Mouse (Mus musculus): ENCODE data around the gene Hus1b. TPM values are rescaled to one million over a fixed set of nuclear protein-coding genes. Genes with fewer than 3 reads are reported as not detected.

Gene Hus1b
- polyA plus RNA-seq, 1 experiment from 2014 or later, result 0.14 TPM

- ATAC-seq (ENCODE audit: insufficient number of reproducible peaks, insufficient read depth, low FRiP score, low TSS enrichment), result no peak
- Histone ChIP-seq H3K4me2 (replicated peaks) (no peak overlapping the region), H3K27me3 (no peaks in the 10 kb centered on the region), H3K9me3 (no peaks in the 10 kb centered on the region), H3K9ac (no peak overlapping the region), H3K27ac (0 out of 2 replicates have a peak overlapping the region, but pooled peaks have one; percentile 36), H3K36me3 (no peaks in the 10 kb centered on the region), H3K4me1 (no peaks in the 10 kb centered on the region; the same call in 1 of the 2 replicates), H3K4me3 (no peak overlapping the region)
- 47% methylated on average over 8 of the region's 8 CpGs for WGBS
Measured at GRCm38 (mm10) chr13:30976536-30977084, 29.1 kb upstream of the Hus1b start.

DNA sequence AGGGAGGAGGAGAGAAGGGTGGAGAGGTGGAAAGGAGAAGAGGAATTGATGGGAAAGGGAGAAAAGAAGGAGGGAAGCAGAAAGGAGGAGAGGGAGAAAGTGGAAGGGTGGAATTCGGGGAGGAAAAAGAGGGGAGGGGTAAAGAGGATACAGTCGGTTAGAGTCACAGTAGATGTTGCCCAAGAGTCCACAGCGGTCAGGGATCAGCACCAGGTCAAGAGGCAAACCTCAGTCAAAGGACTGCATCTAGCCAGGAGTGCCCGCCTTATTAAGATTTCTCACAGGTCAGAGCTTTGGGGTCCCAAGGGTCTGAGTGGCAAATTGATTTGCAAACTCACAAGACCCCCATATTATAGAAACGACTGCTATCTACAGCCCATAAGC, 26.7 kb upstream of the Hus1b start:
- H3K4me3 ChIP-seq, result peak overlapping the region; percentile 90
- 0 out of 2 replicates have a peak, but pooled peaks have one; percentile 54 for ATAC-seq (ENCODE audit: insufficient number of reproducible peaks, insufficient read depth, low FRiP score, low TSS enrichment)
- no peaks in the 10 kb centered on the region for H3K9me3 ChIP-seq
- no peaks in the 10 kb centered on the region for H3K36me3 ChIP-seq
- 16% methylated on average over 5 of the region's 5 CpGs for WGBS
- peak overlapping the region; percentile 87; the same call in 1 of the 2 replicates for H3K27ac ChIP-seq
- peak overlapping the region; percentile 80 for H3K9ac ChIP-seq
- peak overlapping the region; percentile 67 for H3K4me2 ChIP-seq (replicated peaks)
- no peaks in the 10 kb centered on the region for H3K27me3 ChIP-seq
- peaks cover 3% of the 10 kb centered on the region; the same call in 1 of the 2 replicates for H3K4me1 ChIP-seq

DNA sequence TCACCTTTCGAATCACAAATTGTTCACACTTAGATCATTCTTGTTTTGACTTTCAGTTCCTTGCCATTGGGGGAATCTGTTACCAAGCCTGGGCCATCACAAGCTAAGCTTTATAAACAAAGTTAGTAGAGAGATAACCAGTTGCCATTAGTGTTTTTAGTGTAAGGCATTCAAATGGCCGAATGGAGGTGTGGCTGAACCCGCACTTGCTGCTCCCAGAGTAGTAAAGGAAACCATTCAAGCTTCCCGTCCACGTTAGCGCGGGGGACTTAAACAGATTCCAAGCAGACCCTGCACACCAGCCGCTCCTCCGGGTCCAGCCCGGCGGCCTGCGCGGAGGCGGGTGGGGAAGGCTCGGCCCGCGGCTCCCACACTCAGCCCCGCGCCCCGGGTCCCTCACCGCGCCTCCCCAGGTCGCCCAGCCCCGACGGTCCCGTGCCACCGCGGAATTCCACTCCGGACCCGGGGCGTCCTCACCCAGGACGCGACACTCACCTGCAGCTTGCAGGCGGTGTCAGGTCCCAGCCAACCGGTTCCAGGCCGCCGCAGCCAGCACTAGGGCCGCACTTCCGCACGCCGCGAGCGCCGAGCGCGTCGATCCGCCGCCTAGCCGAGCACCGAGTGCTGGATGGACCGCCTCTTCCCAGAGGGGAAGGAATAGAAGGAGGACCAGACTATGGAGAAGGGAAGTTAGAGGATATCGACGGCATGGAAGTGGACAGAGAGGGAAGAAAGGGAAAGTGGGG, 26.1 kb upstream of the Hus1b start, which contains the start of the genes Exoc2 and Gm5447:
TSS of gene Exoc2 (minus strand) at position 593 of the 746 bp plus-strand sequence.
TSS of gene Gm5447 (plus strand) at position 704 of the 746 bp plus-strand sequence.
- Histone ChIP-seq H3K4me2 (replicated peaks) (peak within 1 kb of the TSS; percentile 67), H3K36me3 (no peaks in the 10 kb centered on the region), H3K4me3 (peak within 1 kb of the TSS; percentile 90), H3K9ac (peak within 1 kb of the TSS; percentile 80), H3K9me3 (no peaks in the 10 kb centered on the region), H3K4me1 (peaks cover 5% of the 10 kb centered on the region; the same call in 1 of the 2 replicates), H3K27me3 (no peaks in the 10 kb centered on the region), H3K27ac (peak within 1 kb of the TSS; percentile 87)
- peak; percentile 94 for ATAC-seq (ENCODE audit: insufficient number of reproducible peaks, insufficient read depth, low FRiP score, low TSS enrichment)
- WGBS, result under 1% methylated on average over 54 of the region's 54 CpGs

DNA sequence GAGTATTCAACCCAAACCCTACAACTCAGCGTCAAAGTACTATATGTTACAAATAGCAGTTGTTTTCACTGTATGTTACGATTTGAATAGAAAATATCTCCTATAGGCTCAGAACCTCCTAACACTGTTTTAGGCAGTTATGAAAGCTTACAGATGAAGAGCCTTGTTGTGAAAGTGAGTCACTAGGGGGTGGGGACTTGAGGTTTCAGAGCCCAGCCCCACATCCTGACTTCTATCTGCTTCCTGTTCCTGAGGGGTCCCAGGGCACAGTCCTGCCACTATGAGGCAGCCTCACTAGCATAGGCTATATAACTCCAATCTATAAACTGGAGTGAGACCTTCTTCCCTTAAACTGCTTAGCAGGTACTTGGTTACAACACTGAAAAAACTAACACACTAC, 24.5 kb upstream of the Hus1b start:
- no peak for ATAC-seq (ENCODE audit: insufficient number of reproducible peaks, insufficient read depth, low FRiP score, low TSS enrichment)
- Histone ChIP-seq H3K4me2 (replicated peaks) (no peak overlapping the region), H3K36me3 (no peaks in the 10 kb centered on the region), H3K4me3 (no peak overlapping the region), H3K27ac (no peak overlapping the region), H3K4me1 (peaks cover 8% of the 10 kb centered on the region), H3K27me3 (no peaks in the 10 kb centered on the region), H3K9me3 (no peaks in the 10 kb centered on the region), H3K9ac (no peak overlapping the region)
- WGBS, result 88% methylated on average over 2 of the region's 2 CpGs

DNA sequence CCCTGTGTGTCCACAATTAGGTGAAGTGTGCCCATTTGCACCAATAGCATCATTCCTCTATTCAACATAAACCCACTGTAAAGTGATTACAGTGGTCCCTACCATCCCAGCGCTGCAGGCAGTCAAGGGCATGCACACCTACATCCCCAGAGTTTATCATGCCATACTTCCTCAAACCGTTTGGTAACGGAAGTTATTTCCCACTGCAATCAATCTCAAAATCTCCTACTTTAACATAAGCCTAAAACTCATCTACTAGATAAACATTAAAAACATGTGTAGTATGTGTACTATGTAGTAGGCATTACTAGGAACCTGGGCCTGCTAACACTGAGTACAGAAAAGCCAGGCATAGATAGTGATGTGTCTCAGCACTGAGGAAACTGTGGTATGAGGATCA, 23.5 kb upstream of the Hus1b start:
- Histone ChIP-seq H3K9me3 (no peaks in the 10 kb centered on the region), H3K27ac (no peak overlapping the region), H3K4me2 (replicated peaks) (no peak overlapping the region), H3K36me3 (no peaks in the 10 kb centered on the region), H3K4me1 (peaks cover 17% of the 10 kb centered on the region), H3K27me3 (no peaks in the 10 kb centered on the region), H3K9ac (no peak overlapping the region), H3K4me3 (no peak overlapping the region)
- no peak for ATAC-seq (ENCODE audit: insufficient number of reproducible peaks, insufficient read depth, low FRiP score, low TSS enrichment)
- WGBS, result 84% methylated on average over 3 of the region's 3 CpGs

- no peak overlapping the region for H3K27ac ChIP-seq
- no peaks in the 10 kb centered on the region for H3K36me3 ChIP-seq
- peaks cover 20% of the 10 kb centered on the region for H3K4me1 ChIP-seq
- WGBS, result 63% methylated on average over 4 of the region's 4 CpGs
- no peaks in the 10 kb centered on the region for H3K9me3 ChIP-seq
- H3K27me3 ChIP-seq, result no peaks in the 10 kb centered on the region
- H3K9ac ChIP-seq, result no peak overlapping the region
- ATAC-seq (ENCODE audit: insufficient number of reproducible peaks, insufficient read depth, low FRiP score, low TSS enrichment), result no peak
- H3K4me2 ChIP-seq (replicated peaks), result no peak overlapping the region
- H3K4me3 ChIP-seq, result no peak overlapping the region
Measured at GRCm38 (mm10) chr13:30968311-30968710, 20.8 kb upstream of the Hus1b start.

DNA sequence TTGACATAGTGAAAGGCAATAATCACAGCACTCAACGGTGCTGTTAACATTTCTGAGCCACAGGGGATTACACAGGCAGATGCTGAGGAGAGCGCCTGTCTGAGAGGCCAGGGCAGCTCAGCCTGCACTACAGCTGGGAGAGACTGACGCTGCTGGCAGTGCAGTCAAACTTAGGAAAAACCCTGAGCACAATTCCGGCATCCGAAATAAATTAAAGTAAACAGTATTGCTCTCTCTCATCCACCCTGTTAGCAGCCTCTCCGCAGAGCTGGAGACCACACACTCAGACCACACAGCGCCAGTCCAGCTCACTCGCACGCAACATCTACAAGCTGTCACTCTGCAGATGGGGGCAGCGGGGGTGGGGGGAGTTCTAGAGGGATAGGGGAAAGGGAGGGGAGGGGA, 18.9 kb upstream of the Hus1b start:
- WGBS, result 2% methylated on average over 10 of the region's 10 CpGs
- no peak overlapping the region for H3K9ac ChIP-seq
- H3K27ac ChIP-seq, result 0 out of 2 replicates have a peak overlapping the region, but pooled peaks have one; percentile 17

GRCm38 (mm10) chr13:30961932-30962331, 14.4 kb upstream of the Hus1b start:
- peaks cover 10% of the 10 kb centered on the region; the same call in 1 of the 2 replicates for H3K4me1 ChIP-seq
- no peak for ATAC-seq (ENCODE audit: insufficient number of reproducible peaks, insufficient read depth, low FRiP score, low TSS enrichment)
- WGBS, result 55% methylated on average over 2 of the region's 2 CpGs

More for the DNA sequence above, 18.9 kb upstream of the Hus1b start:
- H3K4me3 ChIP-seq, result no peak overlapping the region
- H3K9me3 ChIP-seq, result no peaks in the 10 kb centered on the region
- ATAC-seq (ENCODE audit: insufficient number of reproducible peaks, insufficient read depth, low FRiP score, low TSS enrichment), result peak; percentile 86
- H3K4me1 ChIP-seq, result peaks cover 20% of the 10 kb centered on the region
- H3K4me2 ChIP-seq (replicated peaks), result peak overlapping the region; percentile 42
- no peaks in the 10 kb centered on the region for H3K36me3 ChIP-seq
- H3K27me3 ChIP-seq, result no peaks in the 10 kb centered on the region

GRCm38 (mm10) chr13:30960714-30961113, 13.2 kb upstream of the Hus1b start:
- 86% methylated on average over 2 of the region's 2 CpGs for WGBS

More at GRCm38 (mm10) chr13:30961932-30962331, 14.4 kb upstream of the Hus1b start:
- no peaks in the 10 kb centered on the region for H3K9me3 ChIP-seq
- no peak overlapping the region for H3K4me3 ChIP-seq
- 0 out of 2 replicates have a peak, but pooled peaks cover 3% of the 10 kb centered on the region for H3K36me3 ChIP-seq
- H3K9ac ChIP-seq, result no peak overlapping the region
- H3K27ac ChIP-seq, result no peak overlapping the region
- H3K4me2 ChIP-seq (replicated peaks), result no peak overlapping the region
- no peaks in the 10 kb centered on the region for H3K27me3 ChIP-seq

DNA sequence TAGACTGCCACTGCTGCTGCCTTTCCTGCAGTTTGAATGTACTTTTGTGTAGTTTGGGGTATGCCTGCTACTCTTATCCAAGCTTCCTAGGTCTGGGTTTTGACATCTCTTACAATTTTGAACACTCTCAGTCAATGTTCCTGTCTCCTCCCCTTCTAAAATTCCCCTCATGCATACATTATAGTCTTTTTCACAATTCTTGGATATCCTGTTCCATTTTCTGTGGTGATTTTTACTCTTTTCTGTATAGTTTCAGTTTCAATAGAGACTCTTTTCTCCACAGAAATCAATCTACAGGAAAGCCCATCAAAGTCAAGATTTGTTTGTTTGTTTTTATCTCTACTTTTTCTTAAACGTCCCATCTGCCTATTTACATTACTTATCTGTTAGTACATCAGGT, 6.0 kb upstream of the Hus1b start:
- Histone ChIP-seq H3K9me3 (no peaks in the 10 kb centered on the region), H3K4me1 (no peaks in the 10 kb centered on the region), H3K9ac (no peak overlapping the region), H3K27me3 (no peaks in the 10 kb centered on the region), H3K4me3 (no peak overlapping the region), H3K27ac (no peak overlapping the region), H3K36me3 (no peaks in the 10 kb centered on the region), H3K4me2 (replicated peaks) (no peak overlapping the region)
- WGBS, result 67% methylated on average over 1 of the region's 1 CpGs
- ATAC-seq (ENCODE audit: insufficient number of reproducible peaks, insufficient read depth, low FRiP score, low TSS enrichment), result no peak

More at GRCm38 (mm10) chr13:30960714-30961113, 13.2 kb upstream of the Hus1b start:
- no peak overlapping the region for H3K4me3 ChIP-seq
- H3K9ac ChIP-seq, result no peak overlapping the region
- H3K27ac ChIP-seq, result no peak overlapping the region
- 0 out of 2 replicates have a peak, but pooled peaks cover 2% of the 10 kb centered on the region for H3K4me1 ChIP-seq
- H3K36me3 ChIP-seq, result 0 out of 2 replicates have a peak, but pooled peaks cover 3% of the 10 kb centered on the region
- H3K9me3 ChIP-seq, result no peaks in the 10 kb centered on the region
- H3K4me2 ChIP-seq (replicated peaks), result no peak overlapping the region
- ATAC-seq (ENCODE audit: insufficient number of reproducible peaks, insufficient read depth, low FRiP score, low TSS enrichment), result no peak
- no peaks in the 10 kb centered on the region for H3K27me3 ChIP-seq

- WGBS, result 86% methylated on average over 2 of the region's 2 CpGs
- H3K4me1 ChIP-seq, result no peaks in the 10 kb centered on the region
- 0 out of 2 replicates have a peak, but pooled peaks cover 4% of the 10 kb centered on the region for H3K36me3 ChIP-seq
- H3K27me3 ChIP-seq, result no peaks in the 10 kb centered on the region
- H3K4me2 ChIP-seq (replicated peaks), result no peak overlapping the region
- no peak overlapping the region for H3K9ac ChIP-seq
- no peak overlapping the region for H3K27ac ChIP-seq
- H3K4me3 ChIP-seq, result no peak overlapping the region
- no peak for ATAC-seq (ENCODE audit: insufficient number of reproducible peaks, insufficient read depth, low FRiP score, low TSS enrichment)
- H3K9me3 ChIP-seq, result no peaks in the 10 kb centered on the region
Measured at GRCm38 (mm10) chr13:30952044-30952443, 4.5 kb upstream of the Hus1b start.

DNA sequence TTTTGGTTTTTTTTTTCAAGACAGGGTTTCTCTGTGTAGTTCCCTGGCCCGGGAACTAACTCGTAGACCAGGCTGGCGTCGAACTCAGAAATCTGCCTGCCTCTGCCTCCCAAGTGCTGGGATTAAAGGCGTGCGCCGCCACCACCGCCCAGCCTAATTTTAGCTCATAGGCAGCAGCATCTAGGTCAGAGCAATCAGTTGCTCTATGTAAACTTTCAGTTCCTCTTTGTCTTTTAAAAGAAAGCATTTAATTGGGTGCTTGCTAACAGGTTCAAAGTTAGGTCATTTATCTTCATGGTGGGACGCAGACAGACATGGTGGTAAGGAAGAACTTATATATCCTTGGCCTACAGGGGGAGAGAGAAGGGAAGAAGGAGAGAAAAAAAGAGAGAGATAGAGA, 1.6 kb upstream of the Hus1b start:
- Histone ChIP-seq H3K4me3 (no peak overlapping the region), H3K36me3 (0 out of 2 replicates have a peak, but pooled peaks cover 5% of the 10 kb centered on the region), H3K4me1 (no peaks in the 10 kb centered on the region), H3K9me3 (no peaks in the 10 kb centered on the region), H3K4me2 (replicated peaks) (no peak overlapping the region), H3K27me3 (no peaks in the 10 kb centered on the region), H3K27ac (no peak overlapping the region), H3K9ac (no peak overlapping the region)
- no peak for ATAC-seq (ENCODE audit: insufficient number of reproducible peaks, insufficient read depth, low FRiP score, low TSS enrichment)
- WGBS, result 96% methylated on average over 9 of the region's 9 CpGs

All from embryonic facial prominence, embryonic 12.5 days (tissue).